Mouse (Mus musculus) layer of hippocampus, postnatal 25 days (tissue): Measurements from ENCODE around the gene Mfsd13b. TPM values are rescaled to one million over a fixed set of nuclear protein-coding genes. Genes with fewer than 3 reads are reported as not detected.
"Not testable (repeated sequence)": the region's sequence is repeated elsewhere in the genome, so short reads cannot be mapped to it uniquely, and the experiment has no call there.

Source experiments
- DNase-seq, 2 experiments: peaks; one replicate each; pipeline ENCODE4 v3.0.0; 2022; ENCODE audit warnings: mixed read lengths in 2 of 2, low spot score in 1 of 2; ENCODE audit errors: extremely low spot score in 1 of 2
- total RNA-seq, 2 experiments: library from RNA; stranded (reverse); gene quantifications; 2 replicates each; pipeline ENCODE4 v1.2.3; 2021

The Mfsd13b gene
- 1 to 10 TPM in 1 of 2 experiments, under 1 TPM in 1; 0.68 to 1.1 TPM for total RNA-seq

DNA sequence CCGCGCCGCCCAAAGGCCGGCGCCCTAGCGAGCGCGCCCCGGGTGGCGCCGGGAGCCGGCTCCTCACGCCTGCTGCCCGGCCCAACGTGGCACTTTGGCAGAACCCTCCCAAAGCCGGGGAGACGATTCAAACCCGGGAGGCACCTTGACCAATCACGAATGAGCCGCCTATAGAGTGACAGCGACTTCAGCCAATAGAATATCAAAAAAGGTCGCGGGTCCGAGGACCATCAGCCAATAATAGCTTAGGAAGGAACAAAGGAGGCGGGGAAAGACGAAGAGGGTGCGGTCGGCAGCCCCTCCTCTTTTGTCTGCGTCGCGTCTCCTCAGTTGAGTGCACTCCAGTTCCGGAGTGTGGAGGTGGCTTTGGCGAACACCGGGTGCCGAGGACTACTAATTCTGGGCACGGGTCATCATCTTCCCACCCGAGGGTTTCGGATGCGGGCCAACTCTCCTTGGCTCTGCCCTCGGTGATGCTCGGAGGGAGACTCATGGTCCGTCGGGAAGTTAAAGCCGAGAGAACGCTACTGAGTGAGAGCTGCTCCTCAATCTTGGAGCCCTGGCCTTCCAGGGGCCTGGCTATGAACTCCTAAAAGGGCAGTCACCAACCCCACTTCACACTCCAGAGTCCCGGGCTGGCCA, at the start of gene Mfsd13b, which contains the start of gene Cdr2:
Gene Mfsd13b, plus strand, starts transcription at position 310 of the 642 bp plus-strand sequence.
Gene Cdr2, minus strand, starts transcription at position 113 of the 642 bp plus-strand sequence.
- peak; percentile 80 to 86 for DNase-seq

GRCm38 (mm10) chr7:120933110-120933509, 49.2 kb upstream of the Mfsd13b start:
- no peak for DNase-seq

DNA sequence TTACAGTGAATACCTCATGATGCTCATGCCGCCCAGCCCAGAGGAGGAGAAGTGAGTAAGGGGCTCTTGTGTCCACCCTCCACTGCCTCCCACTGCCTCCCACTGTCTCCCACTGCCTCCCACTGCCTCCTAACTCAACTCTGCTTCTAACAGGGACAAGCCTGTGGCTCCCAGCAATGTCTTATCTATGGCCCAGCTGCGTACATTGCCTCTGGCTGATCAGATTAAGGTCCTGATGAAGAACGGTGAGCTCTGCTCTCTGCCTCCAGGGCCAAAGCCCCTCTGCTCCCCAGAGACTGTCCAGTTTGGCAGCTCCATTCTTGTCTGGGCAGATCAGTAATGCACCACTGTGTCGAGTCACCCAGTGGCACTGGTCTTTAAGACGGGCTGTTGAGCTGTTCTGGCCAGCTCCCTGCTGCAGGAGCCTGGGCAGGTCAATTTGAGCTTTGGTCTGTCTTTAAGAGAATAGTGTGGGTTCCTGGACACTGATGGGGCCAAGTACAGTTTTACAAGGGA, 48.6 kb upstream of the Mfsd13b start:
- no peak for DNase-seq

- peak; percentile 23 to 40 for DNase-seq
Observed at GRCm38 (mm10) chr7:120934716-120935115, 47.6 kb upstream of the Mfsd13b start.

- DNase-seq = no peak
Observed at GRCm38 (mm10) chr7:120936522-120936921, 45.8 kb upstream of the Mfsd13b start.

DNA sequence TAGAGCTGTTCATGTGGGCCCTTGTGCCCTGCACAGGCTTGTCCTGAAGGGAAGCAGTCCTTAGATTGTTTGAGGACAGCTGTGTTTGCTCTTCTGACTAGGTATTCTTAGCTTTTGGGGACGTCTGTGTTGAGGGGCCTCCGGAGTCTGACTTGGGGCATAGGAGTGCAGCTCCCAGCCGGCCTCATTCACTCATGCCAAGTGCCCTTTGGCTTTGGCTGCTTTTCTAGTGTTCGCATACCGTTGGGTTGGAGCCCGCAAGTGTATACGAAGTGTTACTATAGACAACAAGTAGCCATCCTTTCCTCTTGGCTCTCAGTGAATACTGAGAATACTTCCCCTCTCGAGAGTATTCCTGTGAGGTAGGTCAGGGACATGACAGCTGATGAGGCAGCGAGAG, 44.1 kb upstream of the Mfsd13b start:
- DNase-seq = no peak

- DNase-seq = no peak
Observed at GRCm38 (mm10) chr7:120940343-120940742, 42.0 kb upstream of the Mfsd13b start.

DNA sequence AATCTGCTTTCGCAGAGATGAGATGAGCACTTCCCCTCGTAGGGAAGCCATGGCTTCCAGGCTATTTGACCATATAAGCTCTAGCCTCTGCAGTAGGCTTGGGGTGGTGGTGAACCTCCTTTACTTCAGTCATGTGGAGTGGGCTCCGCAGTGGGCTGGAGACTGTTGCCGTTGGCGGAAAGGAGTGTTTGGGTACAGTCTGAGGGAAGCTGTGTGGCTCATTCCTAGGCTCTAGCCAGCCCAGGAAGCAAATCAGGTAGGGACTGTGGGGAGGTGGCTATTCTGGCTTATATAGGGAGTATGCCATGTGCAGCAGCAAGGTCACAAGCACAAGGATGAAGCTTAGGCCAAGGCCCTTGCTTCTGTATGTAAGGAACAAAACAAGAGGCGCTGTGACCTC, 41.1 kb upstream of the Mfsd13b start:
- DNase-seq = no peak

DNA sequence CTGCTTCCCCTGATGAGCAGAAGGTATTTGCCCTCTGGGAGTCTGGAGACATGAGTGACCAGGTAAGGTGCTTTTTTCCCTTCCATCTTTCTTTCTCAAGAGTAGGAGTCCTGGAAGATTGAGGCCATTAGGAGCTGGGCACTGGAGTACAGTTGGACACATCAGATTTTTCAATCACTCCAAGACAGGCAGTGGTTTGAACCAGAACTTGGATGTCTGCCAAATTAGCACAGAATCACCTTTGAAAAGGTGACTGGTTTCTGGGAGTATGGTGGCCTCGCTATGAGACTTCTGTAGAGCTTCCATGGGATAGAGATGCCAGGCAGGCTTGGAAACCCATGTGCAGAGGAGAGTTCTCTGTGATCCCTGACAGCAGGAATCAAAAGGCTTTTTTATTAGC, 39.8 kb upstream of the Mfsd13b start:
- no peak for DNase-seq

DNA sequence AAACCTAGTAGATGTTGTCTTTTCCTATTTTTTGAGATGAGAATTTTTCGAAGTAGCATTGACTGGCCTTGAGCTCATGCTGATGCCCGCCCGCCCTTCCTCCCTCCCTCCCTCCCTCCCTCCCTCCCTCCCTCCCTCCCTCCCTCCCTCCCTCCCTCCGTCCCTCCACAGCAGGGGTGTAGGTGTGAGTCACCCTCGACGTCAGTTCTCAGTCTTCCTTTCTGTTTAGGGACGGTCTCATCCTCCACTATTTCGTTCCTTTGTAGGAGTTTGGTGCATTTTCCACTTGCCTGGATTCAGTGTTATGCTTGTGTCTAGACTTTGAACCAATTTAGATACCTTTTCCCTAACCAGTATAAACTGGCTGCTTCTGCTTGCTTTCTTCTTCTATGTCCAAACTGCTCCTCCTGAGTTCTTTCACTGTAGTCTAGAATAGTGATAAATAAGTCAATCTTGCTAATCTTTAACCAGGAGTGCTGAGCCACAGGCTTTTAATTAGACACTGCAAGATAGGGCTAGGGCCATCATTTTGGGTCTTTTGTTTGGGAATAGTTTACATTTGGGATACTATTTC, 38.3 kb upstream of the Mfsd13b start:
- no peak for DNase-seq

DNA sequence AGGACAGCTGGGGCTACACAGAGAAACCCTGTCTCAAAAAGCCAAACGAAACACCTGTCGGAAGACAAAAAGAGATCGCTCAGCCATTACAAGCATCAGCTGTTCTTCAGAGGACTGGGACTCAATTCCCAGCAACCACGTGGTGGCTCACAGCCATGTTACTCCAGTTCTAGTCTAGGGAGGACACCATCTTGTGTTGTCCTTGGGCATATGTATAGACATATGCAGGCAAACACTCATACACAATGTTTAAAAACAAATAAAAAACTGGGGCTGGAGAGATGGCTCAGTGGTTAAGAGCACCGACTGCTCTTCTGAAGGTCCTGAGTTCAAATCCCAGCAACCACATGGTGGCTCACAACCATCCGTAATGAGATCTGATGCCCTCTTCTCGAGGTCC, 28.7 kb upstream of the Mfsd13b start:
- not testable (repeated sequence) for DNase-seq

DNA sequence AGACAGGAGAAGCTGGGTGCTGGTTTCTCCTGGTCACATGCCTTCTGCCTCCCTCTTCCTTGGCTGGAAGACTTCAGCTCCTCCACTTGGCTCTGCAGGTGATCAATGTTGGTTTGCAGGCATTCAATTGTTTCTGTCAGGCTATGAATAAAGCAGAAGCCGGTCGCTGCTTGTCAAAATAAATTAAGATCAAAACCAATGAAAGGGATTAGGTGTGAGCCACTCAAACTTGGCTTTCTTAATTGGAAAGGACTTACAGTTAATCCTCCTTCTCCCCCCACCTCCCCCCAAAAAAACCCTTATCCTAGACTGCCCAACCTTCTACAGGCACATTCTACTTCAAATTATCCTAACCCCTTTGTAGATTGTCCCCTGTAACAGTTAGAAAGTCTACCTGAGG, 22.2 kb upstream of the Mfsd13b start:
- no peak for DNase-seq

DNA sequence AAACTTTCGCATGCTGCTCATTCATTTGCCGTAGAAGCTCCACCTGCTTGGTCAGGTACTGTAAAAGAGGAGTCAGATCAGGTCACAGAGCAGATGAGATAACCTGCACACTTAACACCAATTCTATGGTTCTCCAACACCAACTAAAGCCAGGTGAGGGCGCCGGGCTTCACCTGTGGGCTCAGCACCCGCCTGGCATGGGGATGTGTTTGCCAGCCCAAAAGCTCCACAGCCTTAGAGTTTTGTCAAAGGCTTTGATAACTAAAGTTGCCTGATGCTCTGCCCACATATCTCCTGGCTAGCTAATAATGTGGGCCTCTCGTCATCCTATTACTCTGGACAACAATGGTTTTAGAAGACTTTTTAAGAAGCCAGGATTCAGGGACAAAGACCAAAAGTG, 21.7 kb upstream of the Mfsd13b start:
- no peak for DNase-seq

DNA sequence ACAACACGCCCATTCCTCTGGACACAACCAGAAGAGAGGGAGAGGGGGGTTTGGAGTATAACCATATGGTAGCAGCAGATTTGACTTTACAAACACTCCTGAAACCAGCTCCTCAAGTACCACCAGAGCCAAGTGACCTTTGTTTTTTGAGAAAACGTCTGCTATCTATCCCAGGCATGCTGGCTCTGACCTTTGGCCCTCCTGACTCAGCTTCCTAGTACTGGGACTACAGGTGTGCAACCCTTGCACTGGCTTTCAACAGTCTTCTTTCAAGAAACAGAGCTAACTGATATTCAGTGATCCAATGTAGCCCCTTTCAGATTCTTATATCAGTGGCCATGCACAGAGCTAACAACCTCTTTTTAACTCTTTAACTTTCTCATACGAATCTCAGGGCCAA, 20.4 kb upstream of the Mfsd13b start:
- no peak for DNase-seq

DNA sequence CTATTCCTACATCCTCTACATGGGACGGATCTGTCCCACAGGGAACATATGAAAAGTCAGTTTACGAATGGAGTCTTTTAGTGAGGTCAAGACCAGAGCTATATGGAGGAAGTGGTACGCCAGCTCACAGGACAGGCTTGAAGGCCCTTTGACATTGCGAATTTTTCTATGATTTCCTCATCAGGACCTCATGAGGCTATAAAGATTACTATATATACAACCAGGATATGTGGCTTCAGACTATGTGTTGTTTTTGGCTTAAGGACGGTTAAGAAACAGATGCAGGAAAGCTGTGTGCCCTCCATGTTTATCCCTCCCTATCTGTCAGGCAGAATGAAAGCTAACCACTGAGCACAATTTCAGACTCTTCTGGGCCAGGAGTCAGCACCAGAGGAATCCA, 19.2 kb upstream of the Mfsd13b start:
- no peak for DNase-seq

- DNase-seq = no peak
Observed at GRCm38 (mm10) chr7:120969221-120969620, 13.1 kb upstream of the Mfsd13b start.

- DNase-seq = no peak
Observed at GRCm38 (mm10) chr7:120970112-120970511, 12.2 kb upstream of the Mfsd13b start.

GRCm38 (mm10) chr7:120972471-120972870, 9.8 kb upstream of the Mfsd13b start:
- not testable (repeated sequence) for DNase-seq

DNA sequence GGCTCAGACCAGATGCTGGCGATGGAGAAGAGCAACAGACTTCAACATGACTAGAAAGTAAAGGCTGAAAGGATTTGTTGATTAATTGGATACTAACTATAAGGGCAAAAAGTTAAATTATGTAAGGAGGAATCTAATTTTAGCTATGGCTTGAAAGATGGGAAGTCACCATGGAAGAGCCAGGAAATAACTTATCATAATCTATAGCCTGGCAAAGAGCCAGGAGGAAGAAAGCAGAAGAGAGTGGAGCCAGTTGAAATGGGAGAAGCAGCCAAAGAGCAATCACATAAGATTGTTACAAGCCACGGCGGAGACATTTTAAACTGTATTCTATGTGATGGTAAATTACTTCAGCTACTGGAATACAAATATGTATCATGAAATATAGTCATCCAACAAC, 8.3 kb upstream of the Mfsd13b start:
- DNase-seq = no peak

DNA sequence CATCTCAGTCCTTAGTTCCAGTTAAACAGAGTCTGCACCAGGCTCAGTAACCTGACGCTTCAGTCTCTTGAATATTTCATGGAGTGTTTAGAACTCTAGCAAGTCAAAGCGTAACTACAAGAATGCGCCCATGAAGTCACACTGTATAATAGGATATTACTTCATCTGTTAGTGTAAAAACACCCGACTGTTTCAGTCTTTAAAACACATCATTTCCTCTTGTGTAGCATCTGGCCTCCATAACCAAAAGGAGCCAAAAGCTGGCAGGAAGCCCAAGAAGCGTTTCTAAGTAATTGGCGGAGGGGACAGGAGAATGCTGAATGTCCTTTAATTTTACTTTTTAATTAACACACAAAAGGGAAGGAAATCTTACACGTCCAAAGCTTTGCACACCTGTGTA, 5.2 kb upstream of the Mfsd13b start:
- DNase-seq = no peak

DNA sequence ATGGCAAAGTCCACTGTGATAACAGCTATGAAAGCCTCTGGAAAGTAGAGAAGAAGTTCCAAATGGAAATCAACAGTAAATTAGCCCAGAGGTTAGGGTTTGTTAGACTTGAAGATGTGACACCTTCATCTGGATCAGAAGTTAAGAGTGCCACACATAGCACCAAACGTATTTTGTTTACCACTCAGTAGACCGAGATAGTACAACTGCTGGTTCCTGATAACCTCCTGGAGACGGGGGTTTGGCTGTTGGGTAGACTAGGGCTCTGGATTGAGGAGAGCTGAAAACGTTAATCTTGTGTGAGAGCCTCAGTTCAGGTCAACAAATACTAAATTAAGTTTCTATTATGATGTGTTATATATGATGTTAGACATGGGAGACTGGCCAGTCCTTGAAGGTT, 2.3 kb upstream of the Mfsd13b start:
- no peak for DNase-seq
